Mouse (Mus musculus): Measurements from ENCODE around the gene Draxin. TPM values are rescaled to one million over a fixed set of nuclear protein-coding genes. Genes with fewer than 3 reads are reported as not detected.

The Draxin gene
- polyA plus RNA-seq, 1 experiment from 2014 or later: 3.8 TPM

DNA sequence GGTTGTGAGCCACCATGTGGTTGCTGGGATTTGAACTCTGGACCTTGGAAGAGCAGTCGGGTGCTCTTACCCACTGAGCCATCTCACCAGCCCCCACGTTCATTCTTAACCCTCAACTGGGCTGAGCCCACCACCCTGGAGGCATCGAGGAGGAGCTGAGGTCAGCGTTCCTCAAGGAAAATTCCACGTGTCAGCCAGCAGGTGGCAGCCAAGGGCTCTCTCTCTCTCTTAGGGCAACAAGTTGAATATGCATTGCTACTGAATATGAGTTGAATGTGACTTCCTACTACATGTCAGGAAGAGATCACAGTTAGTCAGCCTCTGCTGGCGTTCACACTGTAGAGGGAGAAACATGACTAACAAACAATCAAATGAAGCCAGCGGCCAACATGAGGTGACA, 37.8 kb upstream of the Draxin start:
- no peak overlapping the region for H3K27ac ChIP-seq (ENCODE audit: low read depth, low read length)

DNA sequence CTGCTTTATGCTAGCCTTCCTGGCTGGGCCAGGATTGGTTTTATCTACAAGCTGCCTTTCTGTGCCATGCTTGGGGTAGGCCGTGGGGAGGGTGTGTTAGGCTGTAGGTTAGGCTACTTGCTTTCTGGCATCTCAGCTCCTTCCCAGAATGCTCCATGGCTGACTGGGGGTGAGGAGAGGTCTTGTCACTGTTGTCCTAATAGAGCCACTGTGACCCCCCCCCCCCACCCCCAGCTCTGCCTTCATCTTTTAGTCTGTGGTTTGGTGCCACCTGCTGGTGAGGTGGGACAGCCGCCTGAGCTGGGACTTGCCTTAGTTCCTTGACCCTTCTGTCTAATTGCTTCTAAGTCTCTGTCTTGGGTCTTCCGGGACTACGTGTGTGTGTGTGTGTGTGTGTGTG, 36.5 kb upstream of the Draxin start:
- ATAC-seq (replicated peaks; ENCODE audit: low FRiP score): no peak
- H3K27ac ChIP-seq (ENCODE audit: low read depth, low read length): no peak overlapping the region
- no peak overlapping the region for H3K4me3 ChIP-seq (ENCODE audit: low read depth, low read length)
- H3K4me2 ChIP-seq (ENCODE audit: low read depth, low read length, severe bottlenecking): peak overlapping the region; percentile 12; the same call in 1 of the 2 replicates
- DNase-seq (ENCODE audit: low spot score): peak; percentile 81
- peaks cover 58% of the 10 kb centered on the region for H3K27me3 ChIP-seq (ENCODE audit: control insufficient read depth, insufficient read depth, low read length)
- no peak overlapping the region for H3K9ac ChIP-seq (ENCODE audit: low read length)
- H3K4me1 ChIP-seq (replicated peaks; ENCODE audit: control insufficient read depth, insufficient read depth, low read length): peaks cover 7% of the 10 kb centered on the region
- no peaks in the 10 kb centered on the region for H3K9me3 ChIP-seq (ENCODE audit: control insufficient read depth, low read length)
- WGBS: 19% methylated on average over 4 of the region's 4 CpGs
- H3K36me3 ChIP-seq (ENCODE audit: control insufficient read depth, insufficient read depth, low read length): no peaks in the 10 kb centered on the region

More for the DNA sequence above, 37.8 kb upstream of the Draxin start:
- ATAC-seq (replicated peaks; ENCODE audit: low FRiP score) (no peak), DNase-seq (ENCODE audit: low spot score) (peak; percentile 84)
- WGBS: 34% methylated on average over 7 of the region's 7 CpGs
- H3K36me3 ChIP-seq (ENCODE audit: control insufficient read depth, insufficient read depth, low read length): no peaks in the 10 kb centered on the region
- H3K4me2 ChIP-seq (ENCODE audit: low read depth, low read length, severe bottlenecking): no peak overlapping the region
- peaks cover 59% of the 10 kb centered on the region for H3K27me3 ChIP-seq (ENCODE audit: control insufficient read depth, insufficient read depth, low read length)
- no peak overlapping the region for H3K4me3 ChIP-seq (ENCODE audit: low read depth, low read length)
- H3K9me3 ChIP-seq (ENCODE audit: control insufficient read depth, low read length): no peaks in the 10 kb centered on the region
- H3K4me1 ChIP-seq (replicated peaks; ENCODE audit: control insufficient read depth, insufficient read depth, low read length): peaks cover 7% of the 10 kb centered on the region
- no peak overlapping the region for H3K9ac ChIP-seq (ENCODE audit: low read length)

GRCm38 (mm10) chr4:148166431-148166830, 35.9 kb upstream of the Draxin start:
- Histone ChIP-seq H3K27me3 (ENCODE audit: control insufficient read depth, insufficient read depth, low read length) (peaks cover 60% of the 10 kb centered on the region), H3K9me3 (ENCODE audit: control insufficient read depth, low read length) (no peaks in the 10 kb centered on the region), H3K4me1 (replicated peaks; ENCODE audit: control insufficient read depth, insufficient read depth, low read length) (peaks cover 7% of the 10 kb centered on the region), H3K36me3 (ENCODE audit: control insufficient read depth, insufficient read depth, low read length) (no peaks in the 10 kb centered on the region), H3K9ac (ENCODE audit: low read length) (no peak overlapping the region), H3K4me2 (ENCODE audit: low read depth, low read length, severe bottlenecking) (0 out of 2 replicates have a peak overlapping the region, but pooled peaks have one; percentile 2), H3K27ac (ENCODE audit: low read depth, low read length) (no peak overlapping the region), H3K4me3 (ENCODE audit: low read depth, low read length) (no peak overlapping the region)
- ATAC-seq (replicated peaks; ENCODE audit: low FRiP score): peak; percentile 7; the same call in 1 of the 2 replicates
- no peak for DNase-seq (ENCODE audit: low spot score)
- 3% methylated on average over 10 of the region's 10 CpGs for WGBS

- DNase-seq (ENCODE audit: low spot score): no peak
- Histone ChIP-seq H3K4me3 (ENCODE audit: low read depth, low read length) (no peak overlapping the region), H3K4me2 (ENCODE audit: low read depth, low read length, severe bottlenecking) (no peak overlapping the region), H3K4me1 (replicated peaks; ENCODE audit: control insufficient read depth, insufficient read depth, low read length) (peaks cover 10% of the 10 kb centered on the region), H3K27me3 (ENCODE audit: control insufficient read depth, insufficient read depth, low read length) (peaks cover 66% of the 10 kb centered on the region), H3K9me3 (ENCODE audit: control insufficient read depth, low read length) (no peaks in the 10 kb centered on the region), H3K27ac (ENCODE audit: low read depth, low read length) (no peak overlapping the region), H3K36me3 (ENCODE audit: control insufficient read depth, insufficient read depth, low read length) (no peaks in the 10 kb centered on the region), H3K9ac (ENCODE audit: low read length) (no peak overlapping the region)
- 6% methylated on average over 17 of the region's 17 CpGs for WGBS
- no peak for ATAC-seq (replicated peaks; ENCODE audit: low FRiP score)
Measured at GRCm38 (mm10) chr4:148165551-148165950, 35.1 kb upstream of the Draxin start.

- no peaks in the 10 kb centered on the region for H3K36me3 ChIP-seq (ENCODE audit: control insufficient read depth, insufficient read depth, low read length)
- peak overlapping the region; percentile 17 for H3K4me3 ChIP-seq (ENCODE audit: low read depth, low read length)
- H3K9ac ChIP-seq (ENCODE audit: low read length): no peak overlapping the region; the same call in 1 of the 2 replicates
- 1% methylated on average over 15 of the region's 16 CpGs for WGBS
- no peak overlapping the region for H3K27ac ChIP-seq (ENCODE audit: low read depth, low read length)
- H3K4me2 ChIP-seq (ENCODE audit: low read depth, low read length, severe bottlenecking): peak overlapping the region; percentile 46
- no peaks in the 10 kb centered on the region for H3K9me3 ChIP-seq (ENCODE audit: control insufficient read depth, low read length)
- peaks cover 60% of the 10 kb centered on the region for H3K27me3 ChIP-seq (ENCODE audit: control insufficient read depth, insufficient read depth, low read length)
- peaks cover 10% of the 10 kb centered on the region for H3K4me1 ChIP-seq (replicated peaks; ENCODE audit: control insufficient read depth, insufficient read depth, low read length)
- ATAC-seq (replicated peaks; ENCODE audit: low FRiP score) (no peak), DNase-seq (ENCODE audit: low spot score) (no peak)
Measured at GRCm38 (mm10) chr4:148164461-148164860, 34.0 kb upstream of the Draxin start.

- peaks cover 57% of the 10 kb centered on the region for H3K27me3 ChIP-seq (ENCODE audit: control insufficient read depth, insufficient read depth, low read length)
- peaks cover 10% of the 10 kb centered on the region for H3K4me1 ChIP-seq (replicated peaks; ENCODE audit: control insufficient read depth, insufficient read depth, low read length)
- DNase-seq (ENCODE audit: low spot score): peak; percentile 87
- peak overlapping the region; percentile 29; the same call in 1 of the 2 replicates for H3K9ac ChIP-seq (ENCODE audit: low read length)
- H3K4me2 ChIP-seq (ENCODE audit: low read depth, low read length, severe bottlenecking): peak overlapping the region; percentile 46
- H3K36me3 ChIP-seq (ENCODE audit: control insufficient read depth, insufficient read depth, low read length): no peaks in the 10 kb centered on the region
- ATAC-seq (replicated peaks; ENCODE audit: low FRiP score): 0 out of 2 replicates have a peak, but pooled peaks have one; percentile 8
- WGBS: 0% methylated on average over 29 of the region's 29 CpGs
- H3K9me3 ChIP-seq (ENCODE audit: control insufficient read depth, low read length): no peaks in the 10 kb centered on the region
- peak overlapping the region; percentile 17 for H3K4me3 ChIP-seq (ENCODE audit: low read depth, low read length)
- H3K27ac ChIP-seq (ENCODE audit: low read depth, low read length): no peak overlapping the region
Measured at GRCm38 (mm10) chr4:148164002-148164439, 33.5 kb upstream of the Draxin start.

GRCm38 (mm10) chr4:148160436-148161390, 30.2 kb upstream of the Draxin start, which contains the start of the genes Fbxo44 and Fbxo2:
Fbxo44 (minus strand) TSS chr4:148160482.
Fbxo2 (plus strand) TSS chr4:148160621.
- no peaks in the 10 kb centered on the region for H3K9me3 ChIP-seq (ENCODE audit: control insufficient read depth, low read length)
- H3K4me1 ChIP-seq (replicated peaks; ENCODE audit: control insufficient read depth, insufficient read depth, low read length): peaks cover 15% of the 10 kb centered on the region
- peaks cover 45% of the 10 kb centered on the region for H3K27me3 ChIP-seq (ENCODE audit: control insufficient read depth, insufficient read depth, low read length)
- under 1% methylated on average over 43 of the region's 43 CpGs for WGBS
- ATAC-seq (replicated peaks; ENCODE audit: low FRiP score): no peak
- H3K9ac ChIP-seq (ENCODE audit: low read length): peak within 1 kb of the TSS; percentile 79
- H3K27ac ChIP-seq (ENCODE audit: low read depth, low read length): peak within 1 kb of the TSS; percentile 66
- peak; percentile 81 for DNase-seq (ENCODE audit: low spot score)
- peaks cover 6% of the 10 kb centered on the region; the same call in 1 of the 2 replicates for H3K36me3 ChIP-seq (ENCODE audit: control insufficient read depth, insufficient read depth, low read length)
- peak within 1 kb of the TSS; percentile 94 for H3K4me2 ChIP-seq (ENCODE audit: low read depth, low read length, severe bottlenecking)
- peak within 1 kb of the TSS; percentile 75 for H3K4me3 ChIP-seq (ENCODE audit: low read depth, low read length)

- ATAC-seq (replicated peaks; ENCODE audit: low FRiP score) (peak; percentile 91), DNase-seq (ENCODE audit: low spot score) (peak; percentile 99)
- Histone ChIP-seq H3K27ac (ENCODE audit: low read depth, low read length) (peak overlapping the region; percentile 66), H3K4me2 (ENCODE audit: low read depth, low read length, severe bottlenecking) (peak overlapping the region; percentile 94), H3K4me1 (replicated peaks; ENCODE audit: control insufficient read depth, insufficient read depth, low read length) (peaks cover 15% of the 10 kb centered on the region), H3K4me3 (ENCODE audit: low read depth, low read length) (peak overlapping the region; percentile 75), H3K9ac (ENCODE audit: low read length) (peak overlapping the region; percentile 79), H3K9me3 (ENCODE audit: control insufficient read depth, low read length) (no peaks in the 10 kb centered on the region), H3K27me3 (ENCODE audit: control insufficient read depth, insufficient read depth, low read length) (peaks cover 35% of the 10 kb centered on the region), H3K36me3 (ENCODE audit: control insufficient read depth, insufficient read depth, low read length) (peaks cover 6% of the 10 kb centered on the region; the same call in 1 of the 2 replicates)
- WGBS: under 1% methylated on average over 43 of the region's 55 CpGs
Measured at GRCm38 (mm10) chr4:148159544-148160435, 29.3 kb upstream of the Draxin start.

All from forebrain, embryonic 11.5 days (tissue).